Mouse (Mus musculus) embryonic facial prominence, embryonic 12.5 days (tissue): ENCODE data around the gene Foxe3. TPM values are rescaled to one million over a fixed set of nuclear protein-coding genes. Genes with fewer than 3 reads are reported as not detected.
A peak's percentile ranks its signal among the peaks of the same experiment; 100 is the strongest.

Source experiments
- ATAC-seq: fragments of 200-750 bp; cut with Nextera tagmentation; 2 replicates; pipeline ENCODE4 v1.8.0; 2017; ENCODE audit not compliant: insufficient number of reproducible peaks, insufficient read depth, low FRiP score, low TSS enrichment
- H3K27ac ChIP-seq: fragments of 300-500 bp; sonication (generic); 2 replicates; pipeline ENCODE4 v1.5.1; 2016; ENCODE audit warnings: mild to moderate bottlenecking
- H3K27me3 ChIP-seq: fragments of 300-500 bp; sonication (generic); 2 replicates; pipeline ENCODE4 v1.6.1; 2016; ENCODE audit warnings: mild to moderate bottlenecking, moderate library complexity
- H3K36me3 ChIP-seq: fragments of 300-500 bp; sonication (generic); 2 replicates; pipeline ENCODE4 v1.6.1; 2016; ENCODE audit warnings: mild to moderate bottlenecking
- H3K4me1 ChIP-seq: fragments of 300-500 bp; sonication (generic); 2 replicates; pipeline ENCODE4 v1.6.1; 2016
- H3K4me2 ChIP-seq: fragments of 300-500 bp; sonication (generic); replicated peaks from 2 replicates; pipeline ENCODE4 v1.6.1; 2016; ENCODE audit warnings: mild to moderate bottlenecking, moderate library complexity
- H3K4me3 ChIP-seq: fragments of 300-500 bp; sonication (generic); 2 replicates; pipeline ENCODE4 v1.5.1; 2016; ENCODE audit warnings: mild to moderate bottlenecking
- H3K9ac ChIP-seq: fragments of 300-500 bp; sonication (generic); 2 replicates; pipeline ENCODE4 v1.6.1; 2016; ENCODE audit warnings: mild to moderate bottlenecking, moderate library complexity
- H3K9me3 ChIP-seq: fragments of 300-500 bp; sonication (generic); 2 replicates; pipeline ENCODE4 v1.6.1; 2016; ENCODE audit warnings: mild to moderate bottlenecking, moderate library complexity
- WGBS: fragments of 180-500 bp; shearing (Covaris S2); methylation state at CpG from one replicate; pipeline ENCODE4 v1.1.7; 2016; 5-methylcytosine and 5-hydroxymethylcytosine counted together
- polyA plus RNA-seq: library from polyadenylated mRNA; unstranded; fragments of >200 nt; fragmentation: Nextera tagmentation; extraction: Ambion mirVana; gene quantifications from 2 replicates; pipeline ENCODE4 v1.2.1, GENCODE M21; 2016

Gene Foxe3
- polyA plus RNA-seq, 1 experiment from 2014 or later: 1.5 TPM

- 1% methylated on average over 11 of the region's 11 CpGs for WGBS
- Histone ChIP-seq H3K4me3 (peak overlapping the region; percentile 36), H3K4me2 (peak overlapping the region; percentile 74), H3K9ac (no peak overlapping the region), H3K36me3 (no peaks in the 10 kb centered on the region), H3K27me3 (peaks cover 76% of the 10 kb centered on the region), H3K4me1 (peaks cover 18% of the 10 kb centered on the region; the same call in 1 of the 2 replicates), H3K9me3 (no peaks in the 10 kb centered on the region), H3K27ac (no peak overlapping the region)
- ATAC-seq: no peak
Observed at GRCm38 (mm10) chr4:114903422-114903782, 22.4 kb downstream of the Foxe3 start.

- peak overlapping the region; percentile 36 for H3K4me3 ChIP-seq
- H3K27ac ChIP-seq: peak overlapping the region; percentile 58
- peaks cover 15% of the 10 kb centered on the region; the same call in 1 of the 2 replicates for H3K4me1 ChIP-seq
- no peaks in the 10 kb centered on the region for H3K36me3 ChIP-seq
- peaks cover 76% of the 10 kb centered on the region for H3K27me3 ChIP-seq
- peak overlapping the region; percentile 42 for H3K9ac ChIP-seq
- H3K9me3 ChIP-seq: no peaks in the 10 kb centered on the region
- WGBS: 1% methylated on average over 39 of the region's 39 CpGs
- H3K4me2 ChIP-seq: peak overlapping the region; percentile 74
- no peak for ATAC-seq
Observed at GRCm38 (mm10) chr4:114902641-114903421, 23.0 kb downstream of the Foxe3 start.

GRCm38 (mm10) chr4:114901643-114902351, 24.0 kb downstream of the Foxe3 start:
- under 1% methylated on average over 42 of the region's 42 CpGs for WGBS
- 0 out of 2 replicates have a peak, but pooled peaks have one; percentile 20 for ATAC-seq
- no peaks in the 10 kb centered on the region for H3K9me3 ChIP-seq
- peak overlapping the region; percentile 42 for H3K9ac ChIP-seq
- peaks cover 77% of the 10 kb centered on the region for H3K27me3 ChIP-seq
- H3K4me3 ChIP-seq: peak overlapping the region; percentile 36
- H3K36me3 ChIP-seq: 0 out of 2 replicates have a peak, but pooled peaks cover 2% of the 10 kb centered on the region
- peak overlapping the region; percentile 74 for H3K4me2 ChIP-seq
- H3K27ac ChIP-seq: no peak overlapping the region
- peaks cover 13% of the 10 kb centered on the region; the same call in 1 of the 2 replicates for H3K4me1 ChIP-seq

GRCm38 (mm10) chr4:114900866-114901642, 24.8 kb downstream of the Foxe3 start:
- Histone ChIP-seq H3K9me3 (no peaks in the 10 kb centered on the region), H3K9ac (no peak overlapping the region), H3K4me3 (peak overlapping the region; percentile 36), H3K27ac (no peak overlapping the region), H3K4me1 (peaks cover 13% of the 10 kb centered on the region; the same call in 1 of the 2 replicates), H3K27me3 (peaks cover 75% of the 10 kb centered on the region), H3K4me2 (peak overlapping the region; percentile 74), H3K36me3 (0 out of 2 replicates have a peak, but pooled peaks cover 3% of the 10 kb centered on the region)
- no peak for ATAC-seq
- WGBS: 3% methylated on average over 33 of the region's 33 CpGs

GRCm38 (mm10) chr4:114899885-114900284, 25.9 kb downstream of the Foxe3 start:
- H3K27me3 ChIP-seq: peaks cover 63% of the 10 kb centered on the region
- no peak overlapping the region for H3K4me3 ChIP-seq
- 0 out of 2 replicates have a peak overlapping the region, but pooled peaks have one; percentile 74 for H3K4me2 ChIP-seq
- H3K9ac ChIP-seq: no peak overlapping the region
- no peak overlapping the region for H3K27ac ChIP-seq
- H3K36me3 ChIP-seq: 0 out of 2 replicates have a peak, but pooled peaks cover 3% of the 10 kb centered on the region
- no peak for ATAC-seq
- no peaks in the 10 kb centered on the region for H3K9me3 ChIP-seq
- WGBS: 23% methylated on average over 3 of the region's 3 CpGs
- H3K4me1 ChIP-seq: peaks cover 13% of the 10 kb centered on the region; the same call in 1 of the 2 replicates

GRCm38 (mm10) chr4:114897853-114898252, 28.0 kb downstream of the Foxe3 start:
- H3K27ac ChIP-seq: no peak overlapping the region
- no peak overlapping the region for H3K9ac ChIP-seq
- 7% methylated on average over 4 of the region's 4 CpGs for WGBS
- H3K4me3 ChIP-seq: no peak overlapping the region
- H3K27me3 ChIP-seq: peaks cover 51% of the 10 kb centered on the region
- 0 out of 2 replicates have a peak, but pooled peaks cover 3% of the 10 kb centered on the region for H3K36me3 ChIP-seq
- H3K4me1 ChIP-seq: peaks cover 12% of the 10 kb centered on the region; the same call in 1 of the 2 replicates
- H3K4me2 ChIP-seq: no peak overlapping the region
- no peaks in the 10 kb centered on the region for H3K9me3 ChIP-seq
- no peak for ATAC-seq

- Histone ChIP-seq H3K9ac (no peak overlapping the region), H3K4me3 (no peak overlapping the region), H3K4me1 (no peaks in the 10 kb centered on the region), H3K9me3 (no peaks in the 10 kb centered on the region), H3K27ac (no peak overlapping the region), H3K36me3 (no peaks in the 10 kb centered on the region), H3K27me3 (no peaks in the 10 kb centered on the region), H3K4me2 (no peak overlapping the region)
- 95% methylated on average over 1 of the region's 1 CpGs for WGBS
- no peak for ATAC-seq
Observed at GRCm38 (mm10) chr4:114882232-114882631, 43.6 kb downstream of the Foxe3 start.

GRCm38 (mm10) chr4:114876441-114876972, 49.3 kb downstream of the Foxe3 start:
- Histone ChIP-seq H3K4me3 (no peak overlapping the region), H3K27ac (no peak overlapping the region), H3K9ac (no peak overlapping the region), H3K36me3 (no peaks in the 10 kb centered on the region), H3K9me3 (no peaks in the 10 kb centered on the region), H3K27me3 (no peaks in the 10 kb centered on the region), H3K4me1 (0 out of 2 replicates have a peak, but pooled peaks cover 5% of the 10 kb centered on the region), H3K4me2 (no peak overlapping the region)
- WGBS: 8% methylated on average over 8 of the region's 8 CpGs
- no peak for ATAC-seq

Other genes starting within 250 kb of the Foxe3 start
- not detected in 2 replicates for gene Gm12830, start 104.3 kb downstream of the Foxe3 start, polyA plus RNA-seq
- 6.2 and 7.7 TPM in 2 replicates for gene Foxd2, start 17.1 kb downstream of the Foxe3 start, polyA plus RNA-seq
- 95.3 and 106 TPM in 2 replicates for gene Cmpk1, start 61.2 kb upstream of the Foxe3 start, polyA plus RNA-seq
- gene Stil, start 74.1 kb upstream of the Foxe3 start, polyA plus RNA-seq: 13.2 and 17.7 TPM in 2 replicates
- 2.3 and 2.5 TPM in 2 replicates for gene Tal1, start 130.4 kb upstream of the Foxe3 start, polyA plus RNA-seq
- gene Pdzk1ip1, start 162.7 kb upstream of the Foxe3 start, polyA plus RNA-seq: 11.7 and 15.4 TPM in 2 replicates
- 0.51 and 0.56 TPM in 2 replicates for gene Cyp4x1, start 208.3 kb upstream of the Foxe3 start, polyA plus RNA-seq